Mouse (Mus musculus) urinary bladder, postnatal 4 days (tissue): ENCODE results near the gene Brca1.
"Not testable (repeated sequence)": the region's sequence is repeated elsewhere in the genome, so short reads cannot be mapped to it uniquely, and the experiment has no call there.

Experiments used
- DNase-seq, 2 experiments: peaks; one replicate each; pipeline ENCODE4 v3.0.0; 2021 to 2022; ENCODE audit warnings: low spot score in 2 of 2

Gene Brca1

GRCm38 (mm10) chr11:101551751-101552475 lies at the start of gene Brca1, which contains the start of gene Nbr1:
TSS of gene Brca1 (minus strand) at chr11:101551955.
TSS of gene Nbr1 (plus strand) at chr11:101552149.
- DNase-seq: peak; percentile 92 to 94

GRCm38 (mm10) chr11:101599156-101599555 lies 47.4 kb upstream of the Brca1 start, which contains the start of gene Gm11634:
TSS of gene Gm11634 (minus strand) at chr11:101599256.
- DNase-seq: no peak

- no peak for DNase-seq
These were observed 38.4 kb upstream of the Brca1 start for GRCm38 (mm10) chr11:101589989-101590624.

- no peak for DNase-seq
These were observed 37.7 kb upstream of the Brca1 start for GRCm38 (mm10) chr11:101589444-101589843.

- DNase-seq: no peak
These were observed 37.1 kb upstream of the Brca1 start for GRCm38 (mm10) chr11:101588868-101589267.

GRCm38 (mm10) chr11:101587676-101588075 lies 35.9 kb upstream of the Brca1 start:
- DNase-seq: no peak

GRCm38 (mm10) chr11:101585805-101586204 lies 34.0 kb upstream of the Brca1 start:
- no peak for DNase-seq

- not testable (repeated sequence) for DNase-seq
These were observed 33.3 kb upstream of the Brca1 start for GRCm38 (mm10) chr11:101585031-101585430.

GRCm38 (mm10) chr11:101583205-101583604 lies 31.4 kb upstream of the Brca1 start:
- DNase-seq: no peak

GRCm38 (mm10) chr11:101582054-101583035 lies 30.6 kb upstream of the Brca1 start, which contains the start of gene Tmem106a:
TSS of gene Tmem106a (plus strand) at chr11:101582242.
- peak; percentile 66 to 71 for DNase-seq

GRCm38 (mm10) chr11:101581081-101581764 lies 29.5 kb upstream of the Brca1 start:
- no peak for DNase-seq

GRCm38 (mm10) chr11:101576116-101576515 lies 24.4 kb upstream of the Brca1 start:
- no peak for DNase-seq

GRCm38 (mm10) chr11:101568421-101568820 lies 16.7 kb upstream of the Brca1 start:
- DNase-seq: no peak

GRCm38 (mm10) chr11:101562391-101562790 lies 10.6 kb upstream of the Brca1 start:
- no peak for DNase-seq

GRCm38 (mm10) chr11:101556954-101557353 lies 5.2 kb upstream of the Brca1 start:
- DNase-seq: no peak

- DNase-seq: no peak
These were observed 4.8 kb upstream of the Brca1 start for GRCm38 (mm10) chr11:101556541-101556940.

- no peak for DNase-seq
These were observed 1.7 kb upstream of the Brca1 start for GRCm38 (mm10) chr11:101553354-101553930.

- DNase-seq: peak; percentile 94 to 99
These were observed 933 bp upstream of the Brca1 start for GRCm38 (mm10) chr11:101552476-101553300.

- DNase-seq: no peak
These were observed 3.2 kb downstream of the Brca1 start for GRCm38 (mm10) chr11:101548526-101548925.

GRCm38 (mm10) chr11:101544132-101544531 lies 7.6 kb downstream of the Brca1 start:
- no peak for DNase-seq
